In genomic region chr1:88474598-88474997, GRCm38 (mm10) we compare ENCODE assay signal across 9 mouse cellular contexts. TPM values are rescaled to one million over a fixed set of nuclear protein-coding genes. Genes with fewer than 3 reads are reported as not detected.
DNase-seq lines count a peak whose midpoint lies in the region; ATAC-seq lines count a peak whose summit lies in the region.
"Had no signal": no experiment of that assay in that cellular context is flagged by ENCODE, and none has a peak within 500 bp of the region (broad histone marks: within the 10 kb centered on the region; RNA-seq: fewer than 3 reads in every experiment).

No protein-coding gene starts in this region.

- H3K27me3 ChIP-seq in heart, embryonic 12.5 days (replicated peaks), result no peaks in the 10 kb centered on the region
- no peaks in the 10 kb centered on the region for H3K27me3 ChIP-seq in embryonic facial prominence, embryonic 15.5 days
- H3K27me3 ChIP-seq in lung, embryonic 16.5 days (ENCODE audit: control insufficient read depth, insufficient read depth, low read depth, low read length), result no peaks in the 10 kb centered on the region
- H3K27me3 ChIP-seq: embryonic facial prominence, embryonic 13.5 days had no signal

- ATAC-seq in heart, embryonic 12.5 days (ENCODE audit: insufficient number of reproducible peaks, low FRiP score), result no peak
- ATAC-seq in embryonic facial prominence, embryonic 15.5 days (ENCODE audit: insufficient number of reproducible peaks, low FRiP score, low TSS enrichment, low read depth), result peak; percentile 60
- ATAC-seq in lung, embryonic 16.5 days (ENCODE audit: low read depth), result peak; percentile 81

- H3K4me3 ChIP-seq in heart, embryonic 12.5 days, result no peak overlapping the region
- H3K4me3 ChIP-seq in embryonic facial prominence, embryonic 15.5 days (replicated peaks), result no peak overlapping the region
- no peak overlapping the region for H3K4me3 ChIP-seq in lung, embryonic 16.5 days (ENCODE audit: low read length)
- H3K4me3 ChIP-seq: embryonic facial prominence, embryonic 13.5 days had no signal

- H3K4me1 ChIP-seq in heart, embryonic 12.5 days (replicated peaks), result peaks cover 14% of the 10 kb centered on the region
- peaks cover 20% of the 10 kb centered on the region; the same call in 1 of the 2 replicates for H3K4me1 ChIP-seq in embryonic facial prominence, embryonic 15.5 days
- H3K4me1 ChIP-seq in lung, embryonic 16.5 days (replicated peaks; ENCODE audit: control insufficient read depth, insufficient read depth, low read length), result peaks cover 35% of the 10 kb centered on the region

- no peak overlapping the region for H3K9ac ChIP-seq in heart, embryonic 12.5 days
- no peak overlapping the region for H3K9ac ChIP-seq in embryonic facial prominence, embryonic 15.5 days
- no peak overlapping the region for H3K9ac ChIP-seq in lung, embryonic 16.5 days (ENCODE audit: low read length)
- H3K9ac ChIP-seq: embryonic facial prominence, embryonic 13.5 days had no signal

- H3K4me2 ChIP-seq in heart, embryonic 12.5 days, result no peak overlapping the region
- no peak overlapping the region for H3K4me2 ChIP-seq in embryonic facial prominence, embryonic 15.5 days (replicated peaks)
- no peak overlapping the region for H3K4me2 ChIP-seq in lung, embryonic 16.5 days (ENCODE audit: low read depth, low read length)
- H3K4me2 ChIP-seq: embryonic facial prominence, embryonic 13.5 days had no signal

- peak; percentile 98 for DNase-seq in heart, adult 11 months
- DNase-seq in induced T-regulatory cell, adult 2 months (ENCODE audit: low read depth), result peak; percentile 81
- DNase-seq in yolk sac, embryonic 10.5 days (ENCODE audit: low spot score), result peak; percentile 55
- DNase-seq in left cerebral cortex, adult 11 months (ENCODE audit: low spot score), result no peak
- DNase-seq in right cerebral cortex, postnatal 25 days, result no peak

- no peaks in the 10 kb centered on the region for H3K36me3 ChIP-seq in heart, embryonic 12.5 days
- H3K36me3 ChIP-seq in embryonic facial prominence, embryonic 15.5 days, result no peaks in the 10 kb centered on the region
- H3K36me3 ChIP-seq in lung, embryonic 16.5 days (ENCODE audit: control insufficient read depth, insufficient read depth, low read length), result no peaks in the 10 kb centered on the region
- H3K36me3 ChIP-seq: embryonic facial prominence, embryonic 13.5 days had no signal

- H3K27ac ChIP-seq in heart, embryonic 12.5 days (ENCODE audit: poor library complexity, severe bottlenecking), result no peak overlapping the region
- no peak overlapping the region for H3K27ac ChIP-seq in embryonic facial prominence, embryonic 15.5 days (replicated peaks)
- peak overlapping the region; percentile 73 for H3K27ac ChIP-seq in lung, embryonic 16.5 days (ENCODE audit: low read length)

- 42% methylated on average over 7 of the region's 7 CpGs for WGBS in heart, embryonic 12.5 days
- 22% methylated on average over 7 of the region's 7 CpGs for WGBS in embryonic facial prominence, embryonic 15.5 days
- WGBS in lung, embryonic 16.5 days, result 10% methylated on average over 7 of the region's 7 CpGs

- H3K9me3 ChIP-seq in heart, embryonic 12.5 days (replicated peaks), result no peaks in the 10 kb centered on the region
- no peaks in the 10 kb centered on the region for H3K9me3 ChIP-seq in embryonic facial prominence, embryonic 15.5 days (replicated peaks)
- H3K9me3 ChIP-seq in lung, embryonic 16.5 days (ENCODE audit: control insufficient read depth, low read length), result no peaks in the 10 kb centered on the region
- H3K9me3 ChIP-seq: embryonic facial prominence, embryonic 13.5 days had no signal

RNA-seq across cellular contexts. Expression of gene Glrp1, which starts 35.3 kb away (rescaled TPM):
- 0.09 and 0.11 TPM in 2 replicates for polyA plus RNA-seq in heart, embryonic 12.5 days (2016; fragmentation: Nextera tagmentation; extraction: Ambion mirVana)
- 0.08 and 0.13 TPM in 2 replicates for polyA plus RNA-seq in embryonic facial prominence, embryonic 15.5 days (2015; fragmentation: Nextera tagmentation; extraction: Ambion mirVana)
- 0.21 and 0.28 TPM in 2 replicates for polyA plus RNA-seq in lung, embryonic 16.5 days (2015; fragmentation: Nextera tagmentation; extraction: Ambion mirVana)
- polyA plus RNA-seq: embryonic facial prominence, embryonic 13.5 days had no signal

Comparison
In these comparisons a context has a peak if more than half of its experiments do, and no peak if none do; other contexts are left out.
1. DNase-seq: peak in heart, adult 11 months (single experiment), induced T-regulatory cell, adult 2 months (single experiment) and yolk sac, embryonic 10.5 days (single experiment); none in left cerebral cortex, adult 11 months (single experiment) and right cerebral cortex, postnatal 25 days (single experiment).